Mouse (Mus musculus) liver, embryonic 13.5 days (tissue): ENCODE measurements around the gene Olfr631. TPM values are rescaled to one million over a fixed set of nuclear protein-coding genes. Genes with fewer than 3 reads are reported as not detected.
"Not testable (repeated sequence)": the region's sequence is repeated elsewhere in the genome, so short reads cannot be mapped to it uniquely, and the experiment has no call there.

Experiments
- ATAC-seq: fragments of 200-750 bp; cut with Nextera tagmentation; 2 replicates; pipeline ENCODE4 v1.8.0; 2017; ENCODE audit warnings: low read depth, mild to moderate bottlenecking, moderate number of reproducible peaks, moderate library complexity
- DNase-seq: peaks from one replicate; pipeline ENCODE4 v3.0.0; 2022
- H3K27ac ChIP-seq: fragments of 300-500 bp; sonication (generic); 2 replicates; pipeline ENCODE4 v1.5.1; 2015; ENCODE audit warnings: moderate library complexity, mild to moderate bottlenecking, inconsistent platforms
- H3K27me3 ChIP-seq: fragments of 300-500 bp; sonication (generic); 2 replicates; pipeline ENCODE4 v1.6.1; 2015; ENCODE audit warnings: mild to moderate bottlenecking, inconsistent platforms
- H3K36me3 ChIP-seq: fragments of 300-500 bp; sonication (generic); 2 replicates; pipeline ENCODE4 v1.6.1; 2015; ENCODE audit warnings: mild to moderate bottlenecking, inconsistent platforms
- H3K4me1 ChIP-seq: fragments of 300-500 bp; sonication (generic); replicated peaks from 2 replicates; pipeline ENCODE4 v1.6.1; 2015; ENCODE audit warnings: inconsistent platforms
- H3K4me2 ChIP-seq: fragments of 300-500 bp; sonication (generic); 2 replicates; pipeline ENCODE4 v1.6.1; 2015; ENCODE audit warnings: inconsistent platforms, mild to moderate bottlenecking, moderate library complexity
- H3K4me3 ChIP-seq: fragments of 300-500 bp; sonication (generic); replicated peaks from 2 replicates; pipeline ENCODE4 v1.5.1; 2015; ENCODE audit warnings: mild to moderate bottlenecking, inconsistent platforms
- H3K9ac ChIP-seq: fragments of 300-500 bp; sonication (generic); 2 replicates; pipeline ENCODE4 v1.6.1; 2015; ENCODE audit warnings: mild to moderate bottlenecking, inconsistent platforms
- H3K9me3 ChIP-seq: fragments of 300-500 bp; sonication (generic); replicated peaks from 2 replicates; pipeline ENCODE4 v1.6.1; 2016; ENCODE audit warnings: inconsistent platforms
- WGBS: fragments of 180-500 bp; shearing (Covaris S2); methylation state at CpG from one replicate; pipeline ENCODE4 v1.1.7; 2015; ENCODE audit not compliant: insufficient replicate concordance; 5-methylcytosine and 5-hydroxymethylcytosine counted together
- polyA plus RNA-seq: library from polyadenylated mRNA; unstranded; fragments of >200 nt; fragmentation: Nextera tagmentation; extraction: Ambion mirVana; gene quantifications from 2 replicates; pipeline ENCODE4 v1.2.1, GENCODE M21; 2015

The Olfr631 gene
- 0.12 TPM in 1 of 2 replicates, not detected in the other for polyA plus RNA-seq

DNA sequence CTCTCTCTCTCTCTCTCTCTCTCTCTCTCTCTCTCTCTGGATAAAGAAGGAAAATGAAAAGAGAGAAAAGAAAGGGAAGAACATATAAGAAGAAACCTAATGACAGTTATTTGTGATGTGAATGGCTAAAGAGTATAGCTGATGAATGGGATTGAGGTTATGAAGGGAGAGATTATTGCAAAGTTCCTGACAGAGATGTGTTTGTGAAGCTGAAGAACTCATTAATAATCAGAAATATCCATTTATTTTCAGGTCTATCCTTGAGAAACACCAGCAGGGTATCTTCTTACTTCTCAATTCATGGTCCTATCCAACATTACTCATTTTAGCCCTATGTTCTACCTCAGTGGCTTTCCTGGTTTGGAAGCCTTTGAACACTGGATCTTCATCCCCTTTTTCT lies at the start of gene Olfr631:
Gene Olfr631, plus strand, starts transcription at position 301 of the 400 bp plus-strand sequence.
- DNase-seq (no peak), ATAC-seq (no peak)
- no peaks in the 10 kb centered on the region for H3K9me3 ChIP-seq
- no peak within 1 kb of the TSS for H3K4me2 ChIP-seq
- H3K27me3 ChIP-seq, result no peaks in the 10 kb centered on the region
- H3K4me3 ChIP-seq, result no peak within 1 kb of the TSS
- H3K27ac ChIP-seq, result no peak within 1 kb of the TSS
- no peak within 1 kb of the TSS for H3K9ac ChIP-seq
- no peaks in the 10 kb centered on the region for H3K36me3 ChIP-seq
- no peaks in the 10 kb centered on the region for H3K4me1 ChIP-seq

DNA sequence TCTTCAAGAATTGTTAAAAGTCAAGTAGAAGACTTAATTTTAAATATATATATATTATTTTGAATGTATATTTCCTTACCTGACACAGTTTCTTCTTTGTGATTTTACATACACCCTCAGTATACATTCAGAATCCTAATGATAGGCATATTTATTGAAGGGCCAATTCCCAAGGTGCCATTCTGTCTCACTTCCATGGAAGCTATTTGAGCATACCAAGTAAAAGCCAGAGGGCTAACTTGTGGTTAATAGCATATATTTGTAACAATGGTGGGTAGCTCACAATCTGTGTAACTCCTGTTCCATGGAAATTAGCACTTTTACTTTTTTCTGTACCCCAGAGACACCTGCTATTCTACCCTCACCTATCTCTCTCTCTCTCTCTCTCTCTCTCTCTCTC lies 42.5 kb upstream of the Olfr631 start, which contains the start of gene Olfr66:
Gene Olfr66, minus strand, starts transcription at position 101 of the 400 bp plus-strand sequence.
- Histone ChIP-seq H3K4me2 (no peak within 1 kb of the TSS), H3K9ac (no peak within 1 kb of the TSS), H3K27ac (no peak within 1 kb of the TSS), H3K4me1 (peaks cover 6% of the 10 kb centered on the region; the same call in 1 of the 2 replicates), H3K4me3 (no peak within 1 kb of the TSS), H3K36me3 (no peaks in the 10 kb centered on the region), H3K27me3 (0 out of 2 replicates have a peak, but pooled peaks cover 2% of the 10 kb centered on the region), H3K9me3 (no peaks in the 10 kb centered on the region)
- DNase-seq, result no peak
- no peak for ATAC-seq

DNA sequence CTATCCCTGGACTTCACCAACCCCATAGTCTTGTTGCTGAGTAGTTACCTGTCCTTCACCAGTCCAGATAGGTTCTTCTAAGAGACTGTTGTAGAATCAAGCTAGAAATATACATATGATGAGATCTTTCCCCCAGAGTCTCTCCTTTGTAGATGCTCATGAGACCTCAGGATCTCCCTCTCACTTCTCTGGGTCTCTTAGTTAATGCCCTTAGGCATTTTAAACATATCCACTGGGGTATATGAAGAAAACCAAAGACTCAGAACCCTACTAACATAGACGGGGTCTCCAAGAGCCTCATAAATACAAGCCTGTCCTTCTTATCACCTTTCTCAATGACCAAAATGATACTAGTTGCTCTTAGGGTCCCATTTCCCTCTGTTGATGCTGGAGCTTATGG lies 34.2 kb upstream of the Olfr631 start, which contains the start of gene Olfr64:
Gene Olfr64, minus strand, starts transcription at position 101 of the 400 bp plus-strand sequence.
- Histone ChIP-seq H3K27ac (no peak within 1 kb of the TSS), H3K27me3 (peaks cover 3% of the 10 kb centered on the region; the same call in 1 of the 2 replicates), H3K4me3 (no peak within 1 kb of the TSS), H3K36me3 (no peaks in the 10 kb centered on the region), H3K4me1 (peaks cover 2% of the 10 kb centered on the region; the same call in 1 of the 2 replicates), H3K9me3 (no peaks in the 10 kb centered on the region), H3K9ac (no peak within 1 kb of the TSS), H3K4me2 (no peak within 1 kb of the TSS)
- ATAC-seq (no peak), DNase-seq (no peak)
- WGBS, result 53% methylated on average over 1 of the region's 1 CpGs

DNA sequence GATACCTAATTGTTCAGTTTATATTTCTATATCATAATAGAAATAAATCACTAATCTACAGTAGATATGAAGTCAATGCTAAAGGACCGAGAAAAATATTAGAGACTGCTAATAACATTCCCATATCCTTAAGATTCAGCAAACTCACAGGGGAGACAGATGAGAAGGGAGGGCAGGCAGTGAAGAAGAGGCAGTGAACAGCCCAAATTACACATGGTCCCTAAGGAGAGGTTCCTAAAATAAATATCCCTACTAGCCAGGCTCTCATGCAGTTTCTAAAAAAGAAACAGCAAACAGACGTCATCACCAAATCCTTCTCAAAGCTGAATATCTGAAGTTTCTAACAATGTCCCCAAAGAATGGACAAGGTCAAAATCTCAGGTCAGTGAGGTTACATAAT lies 25.4 kb upstream of the Olfr631 start, which contains the start of gene Olfr65:
Gene Olfr65, plus strand, starts transcription at position 301 of the 400 bp plus-strand sequence.
- no peaks in the 10 kb centered on the region for H3K36me3 ChIP-seq
- no peak within 1 kb of the TSS for H3K4me3 ChIP-seq
- 67% methylated on average over 2 of the region's 2 CpGs for WGBS
- DNase-seq, result no peak
- peaks cover 7% of the 10 kb centered on the region for H3K4me1 ChIP-seq
- H3K4me2 ChIP-seq, result no peak within 1 kb of the TSS
- ATAC-seq, result no peak
- H3K9ac ChIP-seq, result no peak within 1 kb of the TSS
- H3K27me3 ChIP-seq, result peaks cover 17% of the 10 kb centered on the region
- no peaks in the 10 kb centered on the region for H3K9me3 ChIP-seq
- H3K27ac ChIP-seq, result no peak within 1 kb of the TSS

DNA sequence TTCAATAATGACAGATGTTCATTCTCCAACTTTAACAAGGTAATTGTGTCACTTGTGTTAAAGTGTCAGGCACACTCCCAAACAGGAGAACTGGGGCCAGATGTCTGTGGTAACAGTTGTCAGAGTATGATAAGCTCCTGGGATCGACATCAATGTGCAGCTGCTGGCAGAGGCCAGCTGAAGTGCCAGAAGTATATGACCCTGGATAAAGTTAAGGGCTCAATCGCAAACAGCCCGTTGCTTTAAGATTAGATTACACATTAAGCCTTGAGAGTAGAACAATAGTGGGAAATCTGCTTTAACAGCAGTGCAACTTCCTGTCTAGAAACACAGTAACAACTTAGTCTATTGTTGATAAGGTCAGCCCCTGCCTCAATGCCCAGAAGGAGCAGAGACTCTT lies 18.6 kb upstream of the Olfr631 start:
- no peak overlapping the region for H3K4me3 ChIP-seq
- H3K27ac ChIP-seq, result peak overlapping the region; percentile 94
- peak; percentile 83 for DNase-seq
- ATAC-seq, result peak; percentile 97
- peaks cover 65% of the 10 kb centered on the region for H3K4me1 ChIP-seq
- peak overlapping the region; percentile 45 for H3K4me2 ChIP-seq
- 2% methylated on average over 3 of the region's 3 CpGs for WGBS
- no peaks in the 10 kb centered on the region for H3K9me3 ChIP-seq
- no peaks in the 10 kb centered on the region for H3K27me3 ChIP-seq
- H3K9ac ChIP-seq, result peak overlapping the region; percentile 65
- H3K36me3 ChIP-seq, result no peaks in the 10 kb centered on the region

DNA sequence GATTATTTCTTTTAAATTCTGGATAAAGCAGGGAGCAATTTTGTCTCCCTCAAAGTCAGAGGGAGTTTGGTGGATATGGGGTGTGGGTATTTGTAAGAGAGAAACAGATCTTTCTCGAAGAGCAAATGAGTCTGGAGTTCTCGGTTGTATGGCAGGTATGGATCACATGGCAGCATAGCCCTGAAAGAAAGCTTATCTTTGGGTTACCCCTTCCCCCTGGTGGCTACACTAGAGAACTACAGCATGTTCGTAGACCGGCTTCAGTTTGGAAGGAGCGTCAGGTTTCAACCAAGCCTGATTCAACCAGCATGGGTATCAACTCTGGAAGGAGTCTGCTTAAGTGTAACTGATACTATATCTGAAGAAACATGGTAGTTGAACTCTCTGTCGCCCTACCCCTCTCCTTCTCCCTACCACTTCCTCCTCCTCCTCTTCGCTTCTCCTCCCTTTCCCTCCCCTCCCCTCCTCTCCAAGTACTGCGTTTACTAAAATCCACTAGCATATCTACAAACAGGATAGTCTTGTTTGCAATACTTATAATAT lies 15.6 kb upstream of the Olfr631 start:
- no peaks in the 10 kb centered on the region for H3K27me3 ChIP-seq
- peaks cover 75% of the 10 kb centered on the region for H3K4me1 ChIP-seq
- peak overlapping the region; percentile 65 for H3K9ac ChIP-seq
- ATAC-seq (peak; percentile 25), DNase-seq (peak; percentile 38)
- H3K4me3 ChIP-seq, result no peak overlapping the region
- 25% methylated on average over 8 of the region's 8 CpGs for WGBS
- H3K4me2 ChIP-seq, result peak overlapping the region; percentile 33
- peak overlapping the region; percentile 94 for H3K27ac ChIP-seq
- no peaks in the 10 kb centered on the region for H3K9me3 ChIP-seq
- H3K36me3 ChIP-seq, result no peaks in the 10 kb centered on the region

DNA sequence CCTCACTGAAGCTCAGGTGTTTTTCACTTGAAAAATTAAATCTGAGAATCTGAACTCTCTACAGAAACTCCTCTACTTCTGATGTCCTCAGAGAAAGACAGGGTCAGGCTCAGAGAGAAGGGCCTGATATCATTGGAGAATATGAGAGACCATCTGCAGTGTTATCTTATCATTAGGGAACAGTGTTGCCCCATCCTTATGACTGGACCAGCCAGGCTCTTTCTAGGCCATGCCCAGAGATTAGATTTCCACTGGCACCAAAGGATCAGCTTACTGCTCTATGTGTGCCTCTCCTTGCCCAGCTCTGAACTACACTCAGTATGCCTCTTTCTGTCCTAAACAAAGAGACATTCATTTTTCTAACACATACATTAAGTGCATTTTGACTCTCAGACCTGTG lies 13.3 kb upstream of the Olfr631 start:
- peaks cover 55% of the 10 kb centered on the region for H3K4me1 ChIP-seq
- ATAC-seq, result peak; percentile 96

DNA sequence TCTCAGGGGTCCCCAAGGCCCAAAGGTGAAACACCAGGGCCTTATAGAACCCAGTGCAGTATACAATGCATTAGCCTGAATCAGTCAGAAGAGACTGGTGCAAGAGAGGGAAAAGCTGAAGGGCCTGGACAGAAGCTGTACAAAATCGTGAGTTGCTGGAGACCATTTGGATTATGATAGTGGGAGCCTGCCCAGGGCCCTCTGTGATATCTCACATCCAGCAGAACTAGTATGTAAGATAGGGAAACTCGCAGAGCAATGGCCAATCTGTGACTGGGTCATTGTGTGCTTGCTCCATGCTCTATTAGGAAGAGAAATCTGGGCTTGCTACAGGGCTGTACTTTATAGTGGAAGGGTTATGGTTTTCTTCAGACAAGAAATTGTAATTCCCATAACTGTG lies 5.6 kb downstream of the Olfr631 start, which contains the start of gene Olfr632:
Gene Olfr632, plus strand, starts transcription at position 84 of the 400 bp plus-strand sequence.
- Histone ChIP-seq H3K27ac (no peak within 1 kb of the TSS), H3K27me3 (peaks cover 6% of the 10 kb centered on the region; the same call in 1 of the 2 replicates), H3K36me3 (no peaks in the 10 kb centered on the region), H3K9me3 (no peaks in the 10 kb centered on the region), H3K4me1 (peaks cover 4% of the 10 kb centered on the region), H3K4me3 (no peak within 1 kb of the TSS), H3K4me2 (no peak within 1 kb of the TSS), H3K9ac (0 out of 2 replicates have a peak within 1 kb of the TSS, but pooled peaks have one; percentile 2)
- DNase-seq, result no peak
- ATAC-seq, result peak; percentile 67
- 26% methylated on average over 2 of the region's 2 CpGs for WGBS

More for the DNA sequence above, 13.3 kb upstream of the Olfr631 start:
- Histone ChIP-seq H3K27ac (peak overlapping the region; percentile 94), H3K9me3 (no peaks in the 10 kb centered on the region), H3K9ac (peak overlapping the region; percentile 70), H3K4me3 (no peak overlapping the region), H3K27me3 (no peaks in the 10 kb centered on the region), H3K4me2 (peak overlapping the region; percentile 52), H3K36me3 (no peaks in the 10 kb centered on the region)
- DNase-seq, result no peak

DNA sequence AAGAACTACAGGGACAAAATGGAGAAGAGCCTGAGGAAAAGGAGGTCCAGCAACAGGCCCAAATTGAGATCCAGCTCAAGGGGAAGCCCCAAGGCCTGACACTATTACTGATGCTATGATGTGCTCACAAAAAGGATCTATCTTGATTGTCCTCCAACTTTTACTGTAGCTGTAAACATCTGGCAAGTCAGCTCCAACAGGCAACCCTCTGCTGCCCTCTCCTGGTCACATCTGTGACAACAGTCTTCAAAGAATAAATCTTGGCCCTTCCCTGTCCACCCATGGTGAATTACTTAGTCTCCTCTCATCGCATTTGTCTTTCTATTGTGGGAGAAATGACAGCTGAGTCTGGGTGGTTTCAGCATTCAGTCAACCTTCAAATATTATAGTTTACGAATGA lies 14.1 kb downstream of the Olfr631 start:
- ATAC-seq (peak; percentile 80), DNase-seq (peak; percentile 65)
- Histone ChIP-seq H3K27me3 (peaks cover 4% of the 10 kb centered on the region; the same call in 1 of the 2 replicates), H3K27ac (peak overlapping the region; percentile 83), H3K4me3 (no peak overlapping the region), H3K4me1 (peaks cover 7% of the 10 kb centered on the region), H3K4me2 (peak overlapping the region; percentile 20), H3K9me3 (no peaks in the 10 kb centered on the region), H3K36me3 (no peaks in the 10 kb centered on the region), H3K9ac (peak overlapping the region; percentile 67)
- 11% methylated on average over 2 of the region's 2 CpGs for WGBS

DNA sequence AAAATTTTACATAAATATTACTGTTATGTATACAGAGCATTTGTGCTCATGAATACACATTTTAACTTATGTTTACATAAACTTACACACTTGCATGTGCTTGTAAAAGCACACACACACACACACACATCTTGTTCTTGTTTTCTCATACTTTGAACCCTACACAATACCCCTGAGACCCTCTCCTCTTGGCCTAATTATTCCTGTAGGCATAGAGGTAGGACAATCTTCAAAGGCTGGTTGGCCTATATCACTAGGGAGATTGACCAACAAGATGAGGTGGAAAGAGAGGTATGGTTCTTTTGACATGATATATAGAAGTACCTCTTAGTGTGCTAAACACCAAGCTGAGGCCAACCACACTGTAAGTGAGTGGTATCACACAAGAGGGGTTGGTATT lies 15.5 kb downstream of the Olfr631 start, which contains the start of gene Olfr633:
Gene Olfr633, plus strand, starts transcription at position 301 of the 400 bp plus-strand sequence.
- H3K27me3 ChIP-seq, result no peaks in the 10 kb centered on the region
- H3K4me2 ChIP-seq, result no peak within 1 kb of the TSS
- no peaks in the 10 kb centered on the region for H3K9me3 ChIP-seq
- no peak within 1 kb of the TSS for H3K4me3 ChIP-seq
- H3K27ac ChIP-seq, result no peak within 1 kb of the TSS
- no peaks in the 10 kb centered on the region for H3K36me3 ChIP-seq
- peaks cover 7% of the 10 kb centered on the region for H3K4me1 ChIP-seq
- no peak within 1 kb of the TSS for H3K9ac ChIP-seq
- no peak for ATAC-seq
- DNase-seq, result no peak

DNA sequence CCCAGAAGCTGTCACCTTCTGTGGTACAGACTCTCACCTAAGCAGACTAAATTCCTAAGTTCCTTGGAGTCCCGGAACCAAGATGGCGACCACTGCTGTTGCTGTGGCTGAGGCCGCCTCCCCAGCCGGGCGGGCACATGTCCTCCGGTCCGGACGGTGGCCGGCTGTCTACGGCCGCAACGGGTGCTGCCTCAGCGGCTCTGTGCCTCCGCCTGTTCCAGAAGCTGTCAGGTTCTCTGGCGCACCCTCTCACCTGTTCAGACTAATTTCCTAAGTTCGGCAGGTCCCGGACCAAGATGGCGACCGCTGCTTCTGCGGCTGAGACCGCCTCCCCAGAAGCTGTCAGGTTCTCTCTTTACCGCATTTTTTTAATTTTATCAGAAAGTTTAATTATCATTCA lies 38.2 kb downstream of the Olfr631 start:
- H3K9me3 ChIP-seq, H3K27ac ChIP-seq, ATAC-seq, H3K4me2 ChIP-seq, H3K36me3 ChIP-seq, H3K9ac ChIP-seq, H3K27me3 ChIP-seq, H3K4me1 ChIP-seq, DNase-seq, H3K4me3 ChIP-seq: not testable (repeated sequence)
- 87% methylated on average over 22 of the region's 22 CpGs for WGBS

DNA sequence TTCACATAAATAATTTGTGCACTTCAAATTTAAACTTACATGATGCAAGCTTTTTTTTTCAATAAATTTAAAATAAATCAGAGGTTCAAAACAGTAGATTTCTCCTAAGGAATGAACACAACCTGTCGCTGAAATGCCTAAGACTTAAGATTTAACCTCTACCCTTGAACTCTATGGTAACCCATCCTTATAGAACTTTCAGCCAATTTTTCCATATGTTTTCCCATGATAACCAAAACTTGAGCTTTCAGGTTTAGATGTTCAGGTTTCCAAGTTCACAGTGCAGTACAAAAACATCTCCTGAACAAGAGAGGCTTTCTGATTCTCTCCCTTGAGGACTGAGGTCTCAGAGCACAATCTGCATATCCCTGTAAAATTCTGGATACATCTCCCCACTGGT lies 42.2 kb downstream of the Olfr631 start, which contains the start of gene Olfr635:
Gene Olfr635, plus strand, starts transcription at position 301 of the 400 bp plus-strand sequence.
- no peaks in the 10 kb centered on the region for H3K9me3 ChIP-seq
- ATAC-seq (no peak), DNase-seq (no peak)
- H3K9ac ChIP-seq, result no peak within 1 kb of the TSS
- H3K27ac ChIP-seq, result no peak within 1 kb of the TSS
- H3K4me3 ChIP-seq, result no peak within 1 kb of the TSS
- no peak within 1 kb of the TSS for H3K4me2 ChIP-seq
- WGBS, result 68% methylated on average over 1 of the region's 1 CpGs
- H3K36me3 ChIP-seq, result no peaks in the 10 kb centered on the region
- no peaks in the 10 kb centered on the region for H3K27me3 ChIP-seq
- H3K4me1 ChIP-seq, result no peaks in the 10 kb centered on the region
